Mouse (Mus musculus): ENCODE measurements around the gene Ptprd.
"Not testable (repeated sequence)": the region's sequence is repeated elsewhere in the genome, so short reads cannot be mapped to it uniquely, and the experiment has no call there.

The Ptprd gene

DNA sequence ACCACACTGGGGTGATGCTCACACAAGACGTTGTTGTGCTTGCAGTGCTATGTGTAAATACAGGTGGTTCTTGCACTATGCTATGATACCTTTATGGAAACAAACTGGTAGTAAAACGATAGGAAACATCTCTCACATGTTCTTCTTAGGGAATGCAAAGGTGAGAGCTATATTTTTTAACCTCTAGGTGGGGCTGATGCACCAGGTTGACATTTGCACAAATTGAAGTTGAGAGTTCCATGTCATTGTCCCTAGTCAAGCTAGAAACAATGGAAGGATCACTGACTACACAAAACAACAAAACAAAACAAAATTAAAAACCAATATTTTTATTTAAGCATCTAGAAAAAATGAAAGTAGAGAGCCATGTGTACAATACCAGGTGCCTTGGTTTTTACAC is 250.1 kb downstream of the Ptprd start:
- DNase-seq (ENCODE audit: low spot score in 2 of 2): no peak

DNA sequence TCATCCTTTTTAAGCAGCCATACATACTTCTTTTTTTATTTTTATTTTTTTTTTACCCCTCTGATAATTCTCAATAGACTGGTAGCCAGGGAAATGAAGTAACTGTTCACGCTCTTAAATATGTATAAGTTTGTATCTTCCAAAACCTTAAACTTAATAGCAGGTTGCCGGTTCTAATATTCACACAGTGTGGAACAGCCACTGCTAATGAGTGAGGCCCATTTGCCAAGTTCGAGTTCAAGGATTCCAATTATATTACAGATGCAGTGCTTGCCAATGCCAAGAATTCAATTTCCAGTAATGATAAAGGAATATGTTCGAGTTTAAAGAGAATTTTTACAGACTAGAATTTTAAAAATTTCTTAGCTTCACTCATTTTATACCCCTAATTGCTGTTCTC is 322.3 kb downstream of the Ptprd start:
- DNase-seq (ENCODE audit: low spot score in 2 of 2): no peak

DNA sequence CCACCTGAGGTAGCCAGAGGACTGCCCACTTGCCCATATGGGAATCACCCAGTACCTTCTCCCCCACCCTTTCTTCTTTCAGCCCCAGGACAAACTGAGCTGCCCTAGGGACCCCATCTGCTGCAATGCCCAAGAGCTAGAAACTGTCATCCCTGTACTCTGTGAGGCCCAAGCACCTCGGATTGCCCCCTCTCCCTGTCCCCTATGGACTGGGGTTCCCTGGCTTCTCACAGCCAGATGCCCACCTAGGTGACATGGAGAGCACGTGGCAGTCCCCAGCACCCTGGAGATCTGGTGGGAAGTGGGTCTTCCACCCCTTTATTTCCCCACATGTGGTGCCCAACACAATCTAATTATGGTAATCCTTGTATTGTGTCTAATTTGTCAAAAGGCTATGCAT is 331.5 kb downstream of the Ptprd start:
- DNase-seq (ENCODE audit: low spot score in 2 of 2): no peak

DNA sequence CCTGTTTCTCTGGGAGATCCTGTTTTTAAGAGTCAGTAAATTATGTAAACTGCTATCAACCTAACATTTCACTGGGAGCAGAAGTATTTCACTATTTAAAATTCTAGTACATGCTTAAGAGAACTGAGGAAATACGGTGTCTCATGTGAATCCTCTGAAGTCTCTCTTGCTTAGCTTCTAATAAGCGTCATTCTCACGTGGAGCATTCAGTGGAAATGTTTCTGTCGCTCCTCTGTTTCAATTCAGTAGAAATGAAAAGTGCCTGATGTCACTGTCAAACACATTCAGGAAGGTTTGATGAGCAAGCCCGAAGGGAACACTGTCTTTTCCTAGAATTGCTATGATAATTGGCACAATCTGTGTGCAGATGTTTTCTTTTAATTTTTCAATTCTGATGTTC is 350.5 kb downstream of the Ptprd start:
- no peak for DNase-seq (ENCODE audit: low spot score in 2 of 2)

DNA sequence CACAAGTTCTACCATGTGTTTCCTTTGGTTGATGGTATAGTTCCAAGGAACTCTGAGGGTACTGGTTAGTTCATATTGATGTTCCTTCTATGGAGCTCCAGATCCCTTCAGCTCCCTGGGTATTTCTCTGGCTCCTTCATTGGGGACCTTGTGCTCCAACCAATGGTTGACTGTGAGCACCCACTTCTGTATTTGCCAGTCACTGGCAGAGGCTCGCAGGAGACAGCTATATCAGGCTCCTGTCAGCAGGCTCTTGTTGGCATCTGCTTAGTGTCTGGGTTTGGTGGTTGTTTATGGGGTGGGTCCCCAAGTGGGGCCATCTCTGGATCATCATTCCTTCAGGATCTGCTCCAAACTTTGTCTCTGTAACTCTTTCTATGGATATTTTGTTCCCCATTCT is 414.4 kb downstream of the Ptprd start:
- not testable (repeated sequence) for DNase-seq (ENCODE audit: low spot score in 2 of 2)

DNA sequence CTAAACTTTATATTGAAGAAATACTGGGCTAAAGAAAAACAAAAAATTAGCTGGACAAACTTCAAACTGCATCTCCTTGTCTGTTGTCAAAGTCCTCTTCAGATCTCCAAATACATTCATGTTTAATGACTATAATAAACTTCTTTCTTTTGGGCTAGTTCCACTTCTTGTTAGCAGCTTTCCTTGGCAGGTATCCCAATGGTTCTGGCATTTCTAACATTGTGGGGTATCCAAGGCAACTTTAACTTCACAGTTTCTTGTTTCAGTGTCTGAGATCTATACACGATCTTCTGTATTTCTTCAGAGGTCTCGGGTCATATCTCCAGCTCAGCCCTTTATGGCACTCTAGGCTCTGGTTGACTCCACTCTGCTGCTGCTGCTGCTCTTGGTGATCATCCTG is 434.5 kb downstream of the Ptprd start:
- DNase-seq (ENCODE audit: low spot score in 2 of 2): no peak

DNA sequence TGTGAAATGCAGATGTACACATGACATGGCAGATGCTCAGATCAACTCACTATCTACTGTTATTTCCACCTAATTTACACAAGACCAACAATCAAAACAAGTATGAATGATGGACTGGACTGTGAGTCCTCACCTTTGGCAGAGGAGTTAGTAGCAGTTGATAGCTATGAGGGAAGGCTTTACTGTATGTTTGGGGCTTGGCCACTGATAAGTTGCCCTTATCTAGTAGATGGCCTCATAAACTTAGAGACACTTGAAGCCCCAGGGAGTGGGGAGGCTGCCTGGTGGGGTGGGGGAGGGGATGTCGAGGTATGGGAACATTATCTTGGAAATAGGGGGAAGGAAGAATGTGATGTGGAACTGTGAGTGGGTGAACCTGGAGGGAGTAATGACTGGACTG is 448.0 kb downstream of the Ptprd start:
- no peak for DNase-seq (ENCODE audit: low spot score in 2 of 2)

DNA sequence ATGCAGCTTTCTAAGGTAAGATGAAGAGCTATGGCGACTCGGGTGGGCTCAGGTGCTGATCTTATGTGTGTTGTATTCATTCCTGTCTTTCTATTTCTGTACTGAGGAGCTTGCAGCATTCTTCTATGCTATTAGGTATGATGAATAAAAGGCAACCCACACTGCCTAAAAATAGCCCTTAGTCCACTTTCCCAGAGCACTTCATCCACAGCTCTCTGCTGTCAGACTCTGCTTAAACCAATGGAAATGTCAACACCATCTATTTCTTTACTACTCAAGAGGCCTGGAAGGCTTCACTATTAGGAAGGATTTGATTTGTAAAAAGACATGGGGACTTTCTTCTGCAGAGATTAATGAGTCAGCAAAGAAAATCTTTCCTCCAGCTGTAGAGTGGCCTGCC is 468.4 kb downstream of the Ptprd start:
- DNase-seq (ENCODE audit: low spot score in 2 of 2): no peak

DNA sequence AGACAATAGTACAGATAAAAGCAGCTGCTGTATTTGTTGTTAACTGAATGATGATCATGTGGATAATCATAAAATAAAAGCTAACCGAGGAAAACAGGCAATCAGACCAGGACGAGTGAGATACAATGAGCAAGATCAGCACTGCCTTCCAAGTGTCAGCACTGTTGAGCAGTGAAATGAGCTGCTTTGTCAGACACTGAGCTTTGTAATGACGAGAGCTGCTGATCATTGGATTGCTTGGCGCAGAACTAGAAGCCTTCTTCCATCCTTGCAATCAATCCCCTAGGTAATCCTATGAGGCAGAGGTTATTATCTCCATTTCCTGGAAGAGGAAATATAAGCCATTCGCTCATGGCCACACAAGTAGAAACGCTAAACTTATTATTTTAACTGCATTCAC is 489.9 kb downstream of the Ptprd start:
- DNase-seq (ENCODE audit: low spot score in 2 of 2): no peak

DNA sequence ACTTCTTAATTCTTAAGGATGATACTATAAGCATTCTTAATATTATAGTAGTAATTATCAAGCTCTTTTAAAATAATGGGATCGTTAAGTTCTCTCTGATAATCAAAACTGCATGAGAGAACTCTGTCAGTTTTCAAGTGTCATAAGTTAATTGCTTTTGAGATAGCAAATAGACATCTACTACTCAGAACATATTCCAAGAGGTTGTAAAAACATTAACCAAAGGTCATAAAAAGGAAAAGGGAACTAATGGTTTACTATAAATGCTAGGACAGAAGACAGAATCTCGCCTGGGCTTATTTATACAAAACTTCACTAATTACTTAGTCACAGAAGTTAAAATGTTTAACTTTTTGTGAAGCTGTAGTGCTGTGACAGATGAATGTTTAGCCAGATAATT is 494.0 kb downstream of the Ptprd start:
- no peak for DNase-seq (ENCODE audit: low spot score in 2 of 2)

DNA sequence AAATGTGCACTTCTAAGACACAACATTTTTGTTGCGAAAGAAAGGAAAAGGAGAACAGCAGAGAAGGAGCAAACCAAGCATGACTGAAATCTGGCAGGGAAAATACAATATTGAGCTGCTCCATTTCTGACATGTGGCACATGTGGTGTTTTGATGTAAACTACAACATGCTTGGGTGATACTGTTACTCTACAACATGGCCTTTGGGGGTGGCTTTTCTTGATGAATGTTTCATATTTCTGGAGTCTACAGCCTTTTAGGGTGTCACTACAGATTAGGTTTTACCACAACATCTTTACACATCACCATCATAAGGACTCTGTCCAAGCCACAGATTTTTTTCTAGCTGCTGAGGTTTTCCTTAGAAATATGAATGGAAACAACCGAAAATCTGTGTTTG is 501.5 kb downstream of the Ptprd start:
- no peak for DNase-seq (ENCODE audit: low spot score in 2 of 2)

DNA sequence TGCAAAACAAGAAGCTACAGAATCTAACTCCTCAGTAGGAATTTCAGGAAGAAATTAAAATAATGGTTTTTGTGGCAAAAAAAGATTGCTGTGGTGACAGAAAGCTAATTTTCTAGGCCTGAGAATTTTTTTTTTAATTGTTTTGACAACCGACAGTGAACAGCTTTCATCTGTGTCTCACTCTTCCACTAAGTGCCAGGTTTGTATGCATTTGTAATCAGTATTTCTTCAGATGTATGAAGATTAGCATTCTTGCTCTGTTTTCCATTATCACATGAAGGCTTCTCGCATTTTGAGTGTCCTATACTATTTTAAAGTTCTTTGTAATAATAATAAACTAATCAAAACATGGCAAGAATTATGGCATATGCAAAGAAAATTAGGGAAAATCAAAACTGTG is 513.5 kb downstream of the Ptprd start:
- no peak for DNase-seq (ENCODE audit: low spot score in 2 of 2)

DNA sequence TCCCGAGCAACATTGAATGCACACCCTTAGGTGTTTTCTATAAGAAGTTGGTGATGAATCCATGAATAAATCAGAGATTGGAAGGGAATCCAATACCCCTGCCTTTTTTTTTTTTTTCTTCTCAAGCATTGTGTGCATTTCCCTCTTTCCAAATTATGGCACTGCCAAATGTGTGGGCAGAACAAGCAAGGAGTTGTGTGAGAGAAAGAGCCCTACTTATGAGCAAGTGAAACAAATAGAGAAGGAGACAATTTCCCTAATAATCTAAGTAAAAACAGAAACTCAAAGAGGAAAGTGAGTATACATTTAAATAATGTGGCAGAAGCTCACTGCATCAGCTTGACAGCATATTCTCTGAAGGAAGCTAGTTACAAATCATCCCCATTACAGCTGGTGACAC is 536.0 kb downstream of the Ptprd start:
- no peak for DNase-seq (ENCODE audit: low spot score in 2 of 2)

DNA sequence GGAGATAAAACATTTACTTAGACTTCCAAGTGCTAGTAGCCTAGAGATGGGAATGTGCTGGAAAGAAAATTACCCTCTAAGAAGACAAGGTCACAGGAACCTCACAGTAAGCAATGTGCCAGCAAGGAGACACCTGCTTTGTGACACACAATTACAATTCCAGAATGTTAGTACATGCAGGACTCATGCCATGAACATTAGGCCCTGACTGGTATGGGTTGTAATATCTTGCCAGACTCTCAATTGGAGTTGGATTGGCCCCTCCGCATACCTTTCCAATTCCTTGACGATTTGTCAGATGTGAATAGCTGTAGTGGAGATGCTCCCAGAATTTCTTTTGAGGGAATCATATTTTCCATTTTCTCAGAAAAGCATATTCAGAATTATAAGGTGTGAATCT is 547.0 kb downstream of the Ptprd start:
- no peak for DNase-seq (ENCODE audit: low spot score in 2 of 2)

DNA sequence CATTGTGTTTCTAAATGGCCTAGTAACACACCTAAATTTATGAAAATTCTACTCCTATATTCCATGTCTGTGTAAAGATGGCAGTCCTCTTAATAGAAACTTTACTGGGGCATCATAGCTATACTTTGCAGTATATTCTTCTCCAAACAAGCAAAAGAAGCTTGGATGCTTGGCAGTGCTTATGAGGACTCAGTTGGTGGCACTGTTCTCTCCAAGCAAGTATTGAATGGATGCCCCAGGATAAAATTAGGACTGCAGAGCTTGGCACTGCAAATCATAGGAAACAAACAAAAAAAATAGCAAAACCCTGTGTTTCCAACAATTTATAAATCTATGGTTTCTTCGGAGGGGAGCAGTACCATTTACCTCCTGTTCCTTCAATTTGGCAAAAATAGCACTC is 549.5 kb downstream of the Ptprd start:
- no peak for DNase-seq (ENCODE audit: low spot score in 2 of 2)

DNA sequence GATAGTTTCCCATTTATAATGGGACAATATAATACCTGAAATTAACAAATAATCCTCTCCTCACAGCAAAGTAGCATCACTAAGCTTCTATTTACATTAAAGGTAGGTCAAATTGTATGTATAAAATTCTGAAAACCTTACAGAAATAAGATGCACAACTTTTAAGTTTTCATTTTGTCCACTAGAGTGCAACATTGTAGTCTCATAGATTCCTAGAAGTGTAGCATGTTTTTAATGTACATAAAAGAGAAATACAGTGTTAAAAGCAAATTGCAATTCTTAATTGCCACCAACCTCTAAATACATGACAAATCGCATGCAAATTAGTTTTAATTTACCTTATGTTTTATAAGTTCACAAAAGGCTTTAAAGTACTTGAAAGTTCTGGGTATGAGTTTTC is 556.1 kb downstream of the Ptprd start:
- DNase-seq (ENCODE audit: low spot score in 2 of 2): no peak

DNA sequence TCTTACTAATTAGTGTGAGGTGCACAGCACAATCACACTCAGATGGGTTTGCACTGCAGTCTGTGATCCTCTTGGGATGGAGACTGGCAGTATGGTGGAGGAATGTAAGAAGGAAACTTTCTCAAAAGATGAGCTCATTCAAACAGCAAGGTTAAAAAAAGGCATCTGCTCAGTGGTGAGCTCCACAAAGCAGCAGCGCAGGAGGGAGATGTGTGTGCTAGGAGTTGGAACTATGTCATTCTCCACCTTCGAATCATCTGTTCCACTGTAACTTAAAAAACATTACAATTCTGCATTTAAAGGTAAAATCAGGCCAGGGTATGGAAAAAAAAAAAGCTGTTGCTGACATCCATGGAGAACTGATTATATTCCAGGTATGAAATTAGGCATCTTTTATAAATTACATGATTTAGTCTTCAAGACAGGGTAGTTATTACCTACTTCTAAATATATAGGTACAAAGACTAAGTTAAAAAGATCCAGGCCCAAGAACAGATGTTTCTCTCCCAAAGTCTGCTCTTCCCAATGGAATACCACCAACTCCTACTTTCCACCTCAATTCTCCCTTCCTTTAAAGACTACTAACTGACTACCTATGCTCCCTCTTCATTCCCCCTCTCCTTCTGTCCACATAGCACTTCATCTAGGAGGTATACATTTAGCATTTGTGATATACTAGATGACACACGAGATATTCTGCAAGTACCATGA is 562.0 kb downstream of the Ptprd start:
- DNase-seq (ENCODE audit: low spot score in 2 of 2): no peak

DNA sequence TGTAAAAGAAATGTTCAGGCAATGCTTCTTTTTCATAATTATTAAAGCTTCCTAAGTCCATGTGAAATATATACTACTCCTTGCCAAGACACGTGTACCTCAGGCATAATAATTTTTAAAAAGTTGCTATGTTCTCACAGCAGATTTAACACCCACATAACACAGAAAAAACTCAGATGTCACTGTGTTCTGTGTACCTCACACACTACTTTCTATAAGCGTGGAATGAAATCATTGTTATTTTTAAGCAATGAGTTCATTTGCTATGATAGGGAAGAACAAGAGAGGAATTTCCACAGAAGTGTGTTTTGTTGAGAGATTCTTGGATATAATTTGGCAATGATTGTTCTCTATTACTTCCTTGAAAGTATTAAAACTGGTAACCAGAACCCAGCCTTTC is 562.9 kb downstream of the Ptprd start:
- no peak for DNase-seq (ENCODE audit: low spot score in 2 of 2)

DNA sequence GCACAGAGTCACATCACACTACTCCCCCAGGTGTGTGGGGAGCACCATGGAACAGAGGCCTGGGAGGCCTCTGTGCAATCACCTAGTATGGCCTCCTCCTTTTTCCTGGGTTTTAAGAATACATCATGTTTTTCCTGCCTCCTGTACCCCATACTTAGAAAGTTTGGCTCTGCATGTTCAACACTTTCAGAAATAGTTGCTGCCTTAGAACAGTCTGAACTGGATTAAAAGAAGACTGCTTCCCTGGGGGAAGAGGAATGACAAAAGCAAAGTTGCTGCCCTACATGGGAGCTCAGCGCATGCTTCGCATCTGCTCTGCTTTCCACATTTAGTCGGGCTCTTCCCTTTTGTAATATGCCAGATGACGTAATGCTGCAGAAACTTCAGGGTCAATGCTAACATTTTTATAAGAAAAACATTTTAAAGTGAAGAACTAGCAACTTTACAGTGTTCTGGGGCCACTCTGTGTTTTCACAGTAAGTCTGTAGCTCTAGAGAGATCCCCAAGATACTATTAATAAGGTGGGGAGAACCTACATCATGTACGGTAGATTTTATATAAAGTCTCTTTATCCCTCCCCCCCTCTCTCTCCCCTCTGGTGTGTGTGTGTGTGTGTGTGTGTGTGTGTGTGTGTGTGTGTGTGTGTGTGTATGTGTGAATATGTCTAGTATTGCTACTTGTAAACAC is 564.2 kb downstream of the Ptprd start:
- no peak for DNase-seq (ENCODE audit: low spot score in 2 of 2)

DNA sequence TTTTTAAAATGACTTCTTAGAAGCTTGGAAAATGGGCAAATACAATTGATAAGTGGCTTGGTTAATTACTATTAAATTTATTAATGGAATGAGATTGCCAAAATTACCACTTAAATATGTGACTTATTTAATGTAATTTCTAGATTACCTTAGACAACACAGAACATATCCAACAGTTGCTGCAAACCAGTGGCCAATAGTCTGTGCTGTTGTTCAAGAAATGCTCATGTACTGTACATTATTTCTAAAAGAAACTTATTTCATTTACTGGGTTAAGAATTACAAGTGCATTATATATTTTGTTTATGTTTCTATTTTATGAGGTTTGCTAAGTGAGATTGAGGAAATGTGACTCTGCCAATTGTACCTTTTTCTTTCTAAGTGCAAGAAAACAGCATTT is 567.3 kb downstream of the Ptprd start:
- DNase-seq (ENCODE audit: low spot score in 2 of 2): no peak

DNA sequence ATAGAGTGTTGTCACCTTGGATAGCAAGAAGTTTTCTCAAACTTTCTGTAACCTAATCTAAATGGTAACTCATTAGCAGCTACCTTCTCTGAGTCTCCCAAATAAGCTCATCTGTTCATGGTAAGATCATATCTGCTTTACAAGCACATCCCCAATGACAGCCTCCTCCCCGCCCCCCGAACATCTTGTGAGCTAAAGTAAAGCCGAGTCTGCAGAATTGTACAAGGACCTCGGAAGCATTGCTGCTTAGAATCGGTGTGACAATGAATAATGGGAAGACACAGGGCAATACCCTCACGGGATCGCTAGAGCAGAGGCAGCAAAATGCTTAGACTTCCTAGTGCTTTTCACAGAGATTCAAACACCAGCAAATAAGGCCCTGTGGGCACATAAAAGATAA is 571.7 kb downstream of the Ptprd start:
- DNase-seq (ENCODE audit: low spot score in 2 of 2): no peak

DNA sequence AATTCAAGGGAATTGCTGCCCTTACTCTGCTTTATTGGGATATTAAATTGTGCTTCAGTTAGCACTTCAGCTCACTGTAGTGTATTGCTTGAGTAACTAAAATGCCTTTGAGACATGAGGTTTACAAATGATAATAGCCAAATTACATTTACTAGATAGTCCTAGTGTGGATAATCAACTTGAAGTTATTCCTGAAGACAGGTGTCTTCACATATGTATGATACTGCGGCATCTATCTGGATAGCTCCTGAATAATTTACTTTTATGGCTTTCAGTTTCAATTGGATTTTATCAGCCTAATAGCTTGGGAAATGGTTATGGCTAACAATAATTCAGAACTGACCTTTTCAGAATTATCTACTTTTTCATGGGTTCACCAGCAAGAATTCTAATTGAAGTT is 598.6 kb downstream of the Ptprd start:
- no peak for DNase-seq (ENCODE audit: low spot score in 2 of 2)

DNA sequence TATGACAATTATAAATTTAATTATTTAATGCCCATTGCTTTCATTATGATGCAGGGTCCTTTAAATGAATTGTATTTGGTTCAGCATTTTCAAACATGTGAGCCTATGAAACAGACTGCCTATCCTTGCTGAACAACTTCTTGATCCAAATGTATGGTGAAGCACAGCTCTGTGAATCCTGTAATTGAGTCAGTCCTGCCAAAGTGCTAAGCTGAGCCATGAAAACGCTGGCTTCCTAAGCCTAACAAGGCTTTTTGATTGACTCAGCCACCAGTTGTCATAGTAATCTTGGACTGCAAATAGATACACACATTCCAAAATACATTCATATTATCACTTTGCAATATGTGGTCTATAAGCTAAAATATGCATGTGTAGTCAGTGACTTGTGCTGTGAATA is 625.1 kb downstream of the Ptprd start:
- no peak for DNase-seq (ENCODE audit: low spot score in 2 of 2)

DNA sequence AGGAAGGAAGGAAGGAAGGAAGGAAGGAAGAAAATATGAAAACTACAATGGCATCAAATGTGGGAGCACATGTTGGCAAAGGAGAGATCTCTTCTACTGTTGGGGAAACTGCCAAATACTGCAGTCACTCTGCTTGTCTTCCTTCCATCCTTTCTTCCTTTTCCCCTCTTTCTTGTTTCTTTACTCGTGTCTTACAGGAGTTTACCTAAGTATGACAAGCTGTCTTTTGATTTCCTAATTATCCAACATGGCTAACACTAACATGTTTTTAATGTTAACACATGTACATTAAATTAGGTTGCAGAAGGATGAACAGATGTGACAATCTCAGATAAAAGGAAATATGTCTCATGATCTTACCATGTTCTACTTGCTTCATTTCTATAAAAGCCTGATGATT is 625.5 kb downstream of the Ptprd start:
- DNase-seq (ENCODE audit: low spot score in 2 of 2): no peak

Data from spleen, postnatal 10 days (tissue).